Mouse (Mus musculus): ENCODE data around the gene Armc12.

Armc12 gene

GRCm38 (mm10) chr17:28530506-28530905 is at the start of gene Armc12:
Gene Armc12, plus strand, starts transcription at chr17:28530806.
- no peak for DNase-seq (ENCODE audit: low spot score in 2 of 2)

DNA sequence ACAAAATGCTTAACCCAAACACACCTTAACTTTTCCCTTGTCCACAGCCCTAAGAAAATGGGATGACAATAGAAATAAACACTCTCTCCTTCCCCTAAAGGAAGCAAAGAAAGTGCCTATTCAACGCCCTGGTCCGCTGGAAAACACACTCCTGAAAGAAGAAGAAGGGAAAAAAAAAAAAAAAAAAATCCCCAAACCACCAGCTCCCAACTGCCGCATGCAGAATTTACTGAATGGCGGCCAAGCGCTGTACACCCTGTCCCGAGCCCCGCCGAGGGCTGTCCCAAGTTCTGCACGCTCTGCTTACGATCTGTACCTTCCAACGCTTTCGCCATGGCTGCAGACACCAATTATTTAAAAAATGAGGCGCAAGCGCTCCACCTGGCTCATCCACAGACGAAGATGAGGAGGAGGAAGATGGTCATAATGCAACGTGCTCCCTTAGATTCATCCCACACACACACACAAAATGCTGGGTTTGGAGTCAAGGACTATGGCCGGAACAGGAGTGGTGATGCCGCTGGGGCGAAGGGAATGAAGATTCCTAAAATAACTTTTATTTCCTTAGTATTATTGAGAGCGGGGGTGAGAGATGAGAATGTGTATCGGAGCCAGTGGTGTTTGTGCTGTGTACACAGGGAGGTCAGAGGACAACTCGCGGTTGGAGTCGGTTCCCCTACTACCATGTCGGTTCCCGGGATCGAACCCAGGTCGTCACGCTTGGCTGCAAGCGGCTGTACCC is 45.7 kb upstream of the Armc12 start:
- peak in 1 of 2 experiments; percentile 29 for DNase-seq (ENCODE audit: low spot score in 2 of 2)

- peak in 1 of 2 experiments; percentile 36 for DNase-seq (ENCODE audit: low spot score in 2 of 2)
Observed at GRCm38 (mm10) chr17:28485446-28485948, 45.1 kb upstream of the Armc12 start.

GRCm38 (mm10) chr17:28485977-28486400 is 44.6 kb upstream of the Armc12 start:
- DNase-seq (ENCODE audit: low spot score in 2 of 2): peak; percentile 94 to 96

GRCm38 (mm10) chr17:28486720-28487119 is 43.9 kb upstream of the Armc12 start:
- DNase-seq (ENCODE audit: low spot score in 2 of 2): no peak

DNA sequence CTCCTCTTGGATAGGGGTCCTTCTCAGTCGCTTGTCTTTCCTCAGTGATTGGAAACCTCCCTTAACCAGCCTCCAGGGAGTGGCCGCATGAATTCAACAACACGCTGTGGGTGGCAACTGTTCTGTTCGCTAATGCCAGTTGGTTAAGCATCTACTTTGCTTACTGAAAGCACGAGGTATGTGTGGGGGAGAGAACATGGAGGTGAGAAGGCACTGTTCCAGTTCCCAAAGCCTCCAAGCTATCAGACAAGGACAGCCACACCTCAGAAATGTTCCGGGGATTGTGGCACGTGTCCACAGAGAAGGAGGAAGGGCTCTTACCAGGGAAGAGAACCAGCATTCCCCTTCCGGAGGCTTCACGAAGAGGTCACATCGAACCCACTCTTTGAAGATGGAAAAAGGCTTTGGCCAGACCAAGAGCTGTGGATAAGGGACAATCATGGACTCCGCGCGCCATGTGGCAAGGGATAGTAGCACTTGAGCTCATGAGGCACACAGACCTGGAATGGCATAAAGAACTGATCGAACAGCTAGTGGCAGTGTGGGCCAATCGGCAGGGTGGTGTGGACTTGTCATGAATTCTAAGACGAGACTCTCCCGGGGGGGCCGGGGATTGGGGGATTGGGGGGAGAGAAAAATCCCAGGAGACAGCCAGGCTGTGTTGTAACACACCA is 42.9 kb upstream of the Armc12 start:
- no peak for DNase-seq (ENCODE audit: low spot score in 2 of 2)

- DNase-seq (ENCODE audit: low spot score in 2 of 2): no peak
Observed at GRCm38 (mm10) chr17:28488258-28489013, 42.2 kb upstream of the Armc12 start.

- DNase-seq (ENCODE audit: low spot score in 2 of 2): no peak
Observed at GRCm38 (mm10) chr17:28491035-28491770, 39.4 kb upstream of the Armc12 start.

- DNase-seq (ENCODE audit: low spot score in 2 of 2): no peak
Observed at GRCm38 (mm10) chr17:28495832-28496231, 34.8 kb upstream of the Armc12 start.

DNA sequence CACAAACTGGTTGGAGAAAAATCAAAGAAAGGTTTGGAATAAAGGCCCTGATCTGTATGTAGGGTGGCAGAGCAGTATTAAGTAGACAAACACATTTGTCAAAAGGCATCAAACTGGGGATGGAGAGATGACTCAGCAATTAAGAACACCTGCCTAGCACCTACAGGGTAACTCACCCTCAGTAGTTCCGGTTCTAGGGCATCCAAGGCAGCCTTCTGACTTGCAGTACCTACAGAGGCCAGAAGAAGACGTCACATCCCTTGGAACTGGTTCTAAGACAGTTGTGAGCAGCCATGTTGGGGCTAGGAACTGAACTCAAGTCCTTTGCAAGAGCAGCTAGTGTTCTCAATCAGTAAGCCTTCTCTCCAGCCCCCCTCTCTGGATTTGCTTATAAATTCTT is 31.4 kb upstream of the Armc12 start:
- DNase-seq (ENCODE audit: low spot score in 2 of 2): no peak

DNA sequence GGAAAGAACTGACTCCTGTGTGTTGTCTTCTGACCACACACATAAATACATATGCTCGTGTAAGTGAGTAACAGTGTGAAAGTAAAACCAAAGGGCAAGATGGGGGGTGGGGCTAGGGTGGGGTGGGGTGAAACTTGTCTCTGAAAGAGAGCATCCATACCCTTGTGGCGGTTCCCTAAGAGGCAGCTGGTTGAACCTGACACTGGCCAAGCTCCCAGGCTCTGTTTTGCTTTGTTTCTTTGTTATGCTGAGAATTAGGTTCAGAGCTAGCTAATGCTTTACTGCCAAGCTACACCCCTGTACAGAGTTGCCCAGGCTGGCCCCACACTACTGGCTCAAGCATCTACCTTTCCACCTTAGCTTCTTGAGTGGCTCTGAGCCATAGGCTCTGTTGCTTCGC is 30.1 kb upstream of the Armc12 start:
- no peak for DNase-seq (ENCODE audit: low spot score in 2 of 2)

GRCm38 (mm10) chr17:28502196-28502821 is 28.3 kb upstream of the Armc12 start:
- no peak for DNase-seq (ENCODE audit: low spot score in 2 of 2)

DNA sequence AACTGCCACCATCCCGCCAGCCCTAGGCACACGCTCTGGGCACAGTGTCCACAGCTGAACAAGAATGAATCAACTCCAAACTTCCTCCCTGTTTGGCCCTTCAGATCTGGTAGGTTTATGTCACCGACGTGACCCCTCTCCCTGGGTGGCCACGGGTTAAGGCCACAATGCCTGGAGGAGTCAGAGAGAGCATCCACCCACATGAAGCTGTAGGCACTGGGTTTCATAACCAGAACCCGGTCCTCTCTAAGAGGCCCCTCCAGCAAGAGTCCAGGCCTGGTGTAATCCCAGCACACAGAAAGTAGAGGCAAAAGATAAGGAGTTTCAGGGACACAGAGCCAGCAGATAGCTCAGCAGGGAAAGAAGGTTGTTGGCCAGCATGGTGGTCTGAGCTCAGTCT is 26.4 kb upstream of the Armc12 start:
- no peak for DNase-seq (ENCODE audit: low spot score in 2 of 2)

GRCm38 (mm10) chr17:28505591-28505990 is 25.0 kb upstream of the Armc12 start:
- no peak for DNase-seq (ENCODE audit: low spot score in 2 of 2)

GRCm38 (mm10) chr17:28506895-28507294 is 23.7 kb upstream of the Armc12 start:
- no peak for DNase-seq (ENCODE audit: low spot score in 2 of 2)

GRCm38 (mm10) chr17:28507496-28507895 is 23.1 kb upstream of the Armc12 start:
- no peak for DNase-seq (ENCODE audit: low spot score in 2 of 2)

GRCm38 (mm10) chr17:28510445-28511342 is 19.9 kb upstream of the Armc12 start:
- DNase-seq (ENCODE audit: low spot score in 2 of 2): no peak

DNA sequence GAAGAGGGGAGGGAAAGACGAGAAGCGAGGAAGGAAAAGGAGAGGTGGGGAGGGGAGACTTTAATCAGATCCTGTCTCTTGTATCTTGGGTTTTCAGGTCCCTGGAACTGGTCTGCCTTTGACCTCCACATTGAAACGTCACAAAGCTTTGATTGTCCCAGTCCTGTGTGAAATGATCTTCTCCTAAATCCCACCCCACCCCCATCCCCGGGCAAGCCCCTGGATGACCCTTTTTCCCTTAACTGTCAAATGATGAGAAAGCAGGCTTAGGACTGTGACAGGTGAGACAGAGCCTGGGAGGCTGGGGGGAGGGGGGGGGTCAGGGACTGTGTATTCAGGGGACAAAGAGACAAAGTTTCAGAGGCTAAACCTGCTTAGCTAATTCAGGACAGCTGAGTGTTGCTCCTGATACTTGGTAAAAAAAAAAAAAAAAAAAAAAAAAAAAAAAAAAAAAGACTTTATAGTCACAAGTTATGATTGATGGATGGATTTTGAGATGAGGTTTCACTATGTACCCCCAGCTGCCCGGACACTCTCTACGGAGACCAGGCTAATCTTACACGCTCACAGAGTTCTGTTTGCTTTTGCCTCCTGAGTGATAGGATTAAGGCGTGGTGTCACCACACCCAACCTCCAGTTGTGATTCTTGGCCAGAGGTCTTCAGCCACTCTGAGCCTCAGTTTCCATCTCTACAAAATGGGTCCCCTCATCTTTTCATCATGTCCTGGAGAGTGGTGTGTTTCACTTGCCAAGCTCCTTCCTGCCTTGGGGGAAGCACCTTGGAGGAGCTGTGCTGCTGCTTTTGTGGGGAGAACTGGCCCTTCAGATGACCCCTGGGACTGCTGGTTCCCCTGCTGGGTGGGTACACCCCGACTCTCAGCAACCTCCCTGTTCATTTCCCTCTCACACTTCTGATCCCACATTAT is 18.7 kb upstream of the Armc12 start:
- no peak for DNase-seq (ENCODE audit: low spot score in 2 of 2)

DNA sequence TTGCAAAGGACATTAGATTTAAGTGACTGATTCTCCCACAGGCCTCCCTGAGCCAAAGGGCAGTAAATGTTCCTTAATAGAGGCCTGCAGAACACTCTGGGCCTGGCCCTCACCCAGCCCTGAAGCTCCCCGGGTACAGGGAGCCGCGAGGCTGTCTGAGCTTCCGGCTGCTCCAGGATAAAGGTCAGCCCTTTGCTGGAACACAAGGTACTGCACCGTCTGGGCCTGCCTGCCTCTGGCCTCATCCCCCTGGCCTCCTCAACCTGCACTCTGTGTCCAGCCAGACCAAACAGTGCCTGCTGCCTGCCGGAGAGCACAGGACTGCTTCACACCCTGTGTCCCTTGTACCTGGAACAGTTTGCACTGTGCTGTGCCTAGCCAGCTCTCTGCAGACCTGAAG is 17.9 kb upstream of the Armc12 start:
- DNase-seq (ENCODE audit: low spot score in 2 of 2): no peak
